Mouse (Mus musculus) thymus, postnatal 36 days (tissue): ENCODE measurements around the gene Mpped2.

Experiments
- DNase-seq, 2 experiments: peaks; one replicate each; pipeline ENCODE4 v3.0.0; 2022; ENCODE audit warnings: mixed read lengths in 2 of 2

The Mpped2 gene

DNA sequence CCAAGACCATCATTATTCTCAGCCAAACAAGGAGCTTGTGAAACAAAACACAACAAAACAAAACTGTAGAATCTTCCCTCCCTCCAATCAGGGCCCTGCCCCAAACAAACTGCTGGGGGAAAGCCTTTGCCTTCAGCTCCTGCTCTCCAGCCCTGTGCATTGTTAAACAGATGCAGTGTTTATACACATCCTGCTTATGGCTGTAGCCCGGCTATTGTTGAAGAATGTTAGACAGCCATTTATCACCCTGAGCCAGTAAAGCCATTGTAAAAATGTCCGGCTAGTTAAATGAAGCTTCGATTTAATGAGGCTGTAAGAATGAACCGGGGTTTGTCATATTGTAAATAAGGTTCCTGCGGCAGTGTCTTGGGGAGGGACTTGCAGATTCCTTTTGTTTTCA, 129.5 kb downstream of the Mpped2 start:
- no peak for DNase-seq

DNA sequence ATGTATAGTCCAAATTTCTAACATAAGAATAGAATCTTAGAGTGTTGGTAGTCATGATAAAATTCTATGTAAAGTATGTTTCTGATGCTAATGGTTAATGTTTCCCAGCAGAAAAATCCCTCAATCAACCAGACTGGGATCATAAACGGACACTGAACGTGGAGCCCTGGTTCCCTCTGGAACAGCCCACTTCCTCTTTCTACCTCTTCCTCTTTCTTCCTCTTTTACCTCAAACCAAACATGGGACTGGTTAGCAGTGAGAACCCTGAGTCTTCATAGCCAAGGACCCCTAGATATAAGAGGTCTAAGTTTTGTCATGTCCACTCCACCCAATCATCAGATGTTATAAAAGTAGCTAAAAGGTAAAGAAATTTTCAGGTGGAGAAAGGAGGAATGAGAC, 132.4 kb downstream of the Mpped2 start:
- DNase-seq, result no peak

DNA sequence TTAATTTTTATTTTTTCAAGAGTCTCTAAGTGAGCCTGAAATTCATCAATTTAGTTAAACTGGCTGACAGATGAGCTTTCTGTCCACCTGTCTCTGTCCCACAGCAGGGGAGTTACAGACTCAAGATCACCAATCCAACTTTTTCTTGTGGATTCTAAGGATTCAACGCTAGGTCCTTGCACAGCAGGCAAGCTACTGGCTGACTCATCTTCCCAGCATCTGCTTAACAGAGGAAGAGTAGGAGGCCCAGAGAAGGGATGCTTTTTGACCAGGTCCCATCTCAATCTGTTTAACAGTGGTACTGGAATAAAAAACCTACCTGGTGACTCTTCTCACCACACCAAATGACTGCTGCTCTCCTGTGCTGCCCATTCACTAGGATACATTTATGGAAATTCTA, 133.0 kb downstream of the Mpped2 start:
- DNase-seq, result no peak

DNA sequence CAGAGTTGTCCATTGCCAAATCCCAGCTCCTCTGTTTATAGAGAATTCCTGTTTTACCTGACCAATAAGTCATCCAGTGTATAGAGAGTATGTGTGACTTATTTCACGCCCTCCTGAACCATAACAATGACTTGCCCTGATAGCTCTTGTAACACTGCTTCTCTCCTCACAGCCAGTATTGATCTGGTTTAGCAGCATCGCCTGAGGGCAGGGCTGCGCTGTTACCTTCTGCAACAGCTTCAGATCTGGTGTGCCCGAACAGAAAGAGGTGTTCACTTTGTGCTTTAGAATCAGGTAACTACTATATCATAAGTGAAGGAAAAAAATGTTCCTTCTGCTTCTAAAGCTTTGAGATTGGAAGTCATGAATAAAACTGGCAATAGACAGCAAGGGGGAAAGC, 133.7 kb downstream of the Mpped2 start:
- no peak for DNase-seq

DNA sequence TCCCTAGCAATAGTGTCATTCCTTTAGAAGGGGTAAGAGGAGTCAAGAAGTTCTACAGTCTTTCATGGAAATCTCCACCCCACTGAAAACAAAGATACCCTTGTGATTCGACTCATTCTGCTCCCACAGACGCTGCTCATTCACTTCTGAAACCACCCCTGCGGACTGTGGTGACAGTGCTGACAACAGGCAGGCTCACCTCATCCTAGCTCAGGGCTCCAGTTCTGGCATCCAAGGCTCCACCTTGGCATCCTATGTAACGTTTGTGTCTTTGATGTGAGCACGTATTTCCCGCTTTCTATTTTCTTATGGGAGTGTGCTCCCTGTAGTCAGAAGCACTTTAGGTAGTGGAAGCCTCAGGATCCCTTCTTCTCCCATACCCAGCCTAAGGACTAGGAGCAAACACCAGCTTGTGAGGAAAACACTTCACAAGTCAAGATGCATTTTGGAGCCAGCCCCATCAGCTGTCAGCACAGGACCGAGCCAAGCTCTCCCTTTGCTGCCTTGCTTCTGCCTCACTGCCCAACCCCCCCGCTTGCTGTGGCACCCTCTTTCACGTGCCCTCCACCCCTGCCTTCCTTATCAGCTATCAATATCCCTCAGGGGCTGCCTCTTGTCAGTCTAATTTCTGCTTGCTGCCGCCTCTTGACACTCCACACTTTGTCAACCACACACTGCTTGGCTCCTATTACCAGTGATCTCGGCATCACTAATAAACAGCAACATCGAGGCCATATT, 135.7 kb downstream of the Mpped2 start:
- DNase-seq, result no peak

DNA sequence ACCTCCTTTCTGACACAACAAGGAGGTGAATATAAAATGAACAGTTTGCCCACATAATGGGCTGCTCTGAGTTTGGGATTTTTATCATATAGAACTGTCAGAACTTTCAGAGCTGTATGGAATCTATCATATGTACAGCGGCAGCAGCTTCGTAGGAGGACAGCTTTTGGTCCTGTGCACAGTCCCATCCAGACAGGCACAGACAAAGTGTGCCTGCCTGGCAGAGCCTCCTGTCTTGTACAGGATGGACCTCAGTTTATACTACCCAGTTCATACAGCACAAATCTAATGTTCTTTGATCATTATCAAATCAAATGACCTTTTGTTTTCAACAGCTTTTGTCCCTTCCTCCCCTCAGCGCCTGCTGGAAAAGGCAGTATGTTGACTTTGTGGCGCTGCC, 136.4 kb downstream of the Mpped2 start:
- no peak for DNase-seq

DNA sequence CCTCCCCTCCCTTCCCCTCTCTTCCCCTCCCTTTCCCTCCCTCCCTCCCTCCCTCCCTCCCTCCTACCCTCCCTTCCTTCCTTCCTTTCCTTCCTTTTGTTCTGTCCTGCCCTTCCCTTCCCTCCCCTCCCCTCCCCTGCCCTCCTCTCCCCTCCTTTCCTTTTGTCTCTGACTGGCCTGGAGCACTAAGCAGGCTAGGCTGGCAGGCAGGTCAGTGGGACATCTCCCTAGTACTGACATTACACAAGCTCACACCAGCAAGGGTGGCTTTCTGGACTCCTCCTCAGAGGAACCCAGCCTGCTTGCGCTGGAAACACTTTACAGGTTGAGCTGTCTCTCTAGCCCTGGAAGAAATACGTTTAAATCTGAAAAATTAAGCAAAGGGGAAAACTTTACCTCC, 139.5 kb downstream of the Mpped2 start:
- DNase-seq, result no peak

DNA sequence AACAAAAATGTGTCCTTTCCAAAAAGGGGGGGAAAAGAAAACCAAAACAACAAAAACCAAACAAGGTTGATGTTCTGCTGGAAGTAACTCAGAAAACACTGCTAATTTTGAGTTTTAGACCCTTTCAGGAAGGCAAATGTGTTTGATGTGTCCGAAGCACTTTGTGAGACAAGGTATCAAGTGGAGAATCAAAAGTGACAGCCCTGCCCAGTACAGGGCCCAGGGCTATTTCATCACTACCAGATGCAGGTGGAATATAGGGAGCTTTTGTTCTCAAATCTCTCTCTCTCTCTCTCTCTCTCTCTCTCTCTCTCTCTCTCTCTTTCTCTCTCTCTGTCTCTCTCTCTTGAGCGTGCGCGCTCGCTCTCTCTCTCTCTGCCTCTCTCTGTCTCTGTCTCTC, 140.1 kb downstream of the Mpped2 start:
- DNase-seq, result no peak

DNA sequence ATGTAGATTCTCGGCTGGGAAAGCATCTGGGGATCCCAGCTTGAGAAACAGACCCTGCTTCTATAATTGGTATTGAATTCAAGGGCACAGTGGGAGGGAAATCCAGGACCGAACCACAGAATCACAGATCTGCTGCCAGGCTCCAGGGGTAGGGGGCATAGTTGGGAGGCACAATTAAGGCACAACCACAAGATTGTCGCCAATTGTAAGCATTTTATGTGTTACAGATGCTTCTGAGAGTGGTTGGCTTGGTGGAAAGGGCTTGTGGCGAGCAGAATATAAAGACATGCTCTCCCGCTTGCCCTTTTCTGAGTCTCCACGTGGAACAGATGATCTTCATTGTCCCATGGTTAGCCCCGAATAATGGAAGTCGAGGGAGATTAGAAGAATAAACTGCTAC, 142.3 kb downstream of the Mpped2 start:
- DNase-seq, result no peak

DNA sequence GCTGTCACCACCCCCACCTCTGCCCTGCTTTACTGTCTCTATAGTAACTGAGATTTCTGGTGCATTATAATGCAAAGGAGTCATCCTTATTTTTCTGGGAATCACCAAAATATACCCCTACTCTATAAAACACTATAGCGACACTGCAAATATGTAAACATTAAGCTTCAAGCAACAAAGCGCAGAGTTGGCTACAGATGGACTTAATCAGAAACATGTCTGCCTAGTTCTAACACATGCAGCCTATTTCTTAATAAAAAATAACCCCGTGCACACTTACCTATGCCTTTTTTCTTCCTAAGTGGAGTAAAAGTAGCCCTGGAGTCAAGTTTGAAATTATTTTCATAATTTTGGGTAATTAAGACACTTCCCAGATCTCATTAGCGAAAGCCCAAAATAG, 144.2 kb downstream of the Mpped2 start:
- no peak for DNase-seq

DNA sequence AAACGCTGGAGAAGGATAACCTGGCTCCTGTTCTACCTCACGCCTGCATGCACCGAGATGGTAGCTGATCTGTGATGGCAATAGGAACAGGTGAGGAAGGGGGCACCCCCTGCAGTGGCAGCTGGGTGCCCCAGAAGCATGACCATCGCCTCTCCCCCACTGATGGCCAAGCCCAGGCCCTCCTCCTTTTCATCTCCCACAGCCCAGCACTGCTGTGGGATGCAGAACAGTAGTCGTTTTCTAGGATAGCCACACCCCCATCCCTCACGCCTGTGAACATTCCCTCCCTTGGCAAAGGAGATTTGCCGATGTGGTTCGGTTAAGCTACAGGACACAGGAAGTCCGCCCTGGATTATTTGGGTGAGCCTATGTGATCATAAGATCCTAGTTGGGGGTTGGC, 151.1 kb downstream of the Mpped2 start:
- no peak for DNase-seq

DNA sequence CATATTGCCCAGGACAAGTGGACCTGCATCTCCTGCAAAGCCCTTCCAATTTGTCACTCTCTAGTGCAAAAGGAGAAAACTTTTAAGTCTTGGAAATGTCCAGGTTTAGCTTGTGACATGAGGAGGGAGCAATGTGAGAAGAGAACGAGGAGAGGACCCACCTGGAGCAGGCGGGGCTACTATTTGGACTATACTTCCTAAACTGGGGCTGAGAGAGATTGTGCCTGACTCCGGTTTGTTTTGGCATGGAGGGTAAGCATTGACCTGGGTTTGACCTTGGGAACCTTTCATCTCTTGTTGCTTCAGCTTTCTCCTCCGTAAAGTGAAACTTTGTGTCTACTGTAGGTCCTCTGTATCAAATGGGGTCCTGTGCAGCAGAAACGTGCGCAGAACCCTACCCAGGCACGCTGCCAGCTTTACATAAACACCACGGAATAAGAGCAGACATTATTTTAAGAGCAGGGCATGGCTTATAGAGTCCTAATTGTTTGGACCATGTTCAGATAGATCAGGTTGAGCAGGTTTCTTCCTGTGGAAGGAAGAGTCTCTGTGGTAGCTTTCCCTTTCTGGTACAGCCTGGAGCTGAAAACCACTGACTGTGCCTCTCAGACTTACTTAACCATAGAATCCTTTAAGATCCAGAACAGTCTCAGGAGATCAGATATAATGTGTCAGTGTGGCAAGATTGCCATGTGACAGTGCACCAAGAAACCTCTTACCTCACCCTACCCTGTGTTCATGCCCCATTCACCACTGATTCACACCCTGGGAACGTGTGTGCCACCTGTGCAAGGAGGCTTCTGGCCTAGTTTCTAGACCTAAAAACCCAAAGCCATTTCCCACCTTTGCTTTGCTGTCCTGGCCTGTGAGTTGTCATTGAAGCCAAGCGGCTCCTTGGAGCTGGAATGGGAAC, 152.0 kb downstream of the Mpped2 start:
- DNase-seq, result no peak

DNA sequence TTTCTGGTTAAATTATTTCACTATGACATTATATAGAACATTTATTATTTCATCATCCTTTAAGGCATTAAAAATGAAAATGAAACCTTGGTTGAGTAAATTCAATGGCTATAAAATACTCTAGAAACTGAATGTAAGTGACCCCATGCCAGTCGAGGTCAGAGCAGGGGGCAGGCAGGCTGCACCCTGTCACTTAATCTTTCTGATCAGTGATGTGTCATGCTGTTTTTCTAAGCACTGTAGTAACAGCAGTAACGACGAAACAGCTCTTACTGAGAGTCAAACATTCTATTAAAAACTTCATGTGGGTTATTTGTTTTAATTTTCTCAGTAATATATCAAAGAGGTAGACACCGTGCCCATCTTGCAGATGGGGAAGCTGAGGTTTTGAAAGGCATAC, 153.4 kb downstream of the Mpped2 start:
- DNase-seq, result no peak

DNA sequence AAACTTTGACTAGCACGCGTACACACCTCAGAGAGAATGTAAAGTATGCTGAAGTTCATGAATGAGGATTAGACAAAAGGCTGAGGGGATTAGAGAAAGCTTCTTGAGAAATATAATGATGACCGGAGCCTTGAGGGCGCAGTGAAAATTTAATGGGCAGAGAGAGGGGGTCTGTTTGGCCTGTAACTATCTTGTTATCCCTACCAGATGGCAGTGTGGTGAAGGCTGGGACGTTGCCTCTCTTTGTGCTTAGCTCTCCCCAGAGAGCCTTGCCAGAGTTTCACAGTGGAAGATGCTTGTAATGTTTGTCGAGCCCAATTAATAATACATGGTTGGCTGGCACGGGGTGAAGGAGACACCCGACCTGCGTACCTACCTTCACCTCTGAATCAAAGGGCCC, 156.3 kb downstream of the Mpped2 start:
- no peak for DNase-seq

DNA sequence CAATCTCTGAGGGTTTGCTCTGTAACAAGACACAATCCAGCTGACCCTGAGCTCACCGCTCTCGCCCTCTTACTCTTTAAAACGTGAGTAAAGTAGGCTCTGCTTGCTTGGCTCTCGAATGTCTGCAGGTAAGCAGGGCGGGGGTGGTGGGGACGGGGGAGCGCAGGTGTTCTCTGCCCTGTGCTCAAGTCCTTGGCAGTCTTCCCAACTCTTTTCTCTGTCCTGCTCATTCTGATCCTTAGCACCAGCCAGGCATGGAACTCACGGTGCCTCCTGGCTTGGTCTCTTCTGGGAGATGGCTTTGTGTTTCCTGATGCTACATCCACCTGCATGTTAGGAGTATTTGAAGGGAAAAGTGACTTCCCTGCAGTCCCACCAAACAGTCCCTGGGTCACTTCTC, 158.4 kb downstream of the Mpped2 start:
- DNase-seq, result no peak

DNA sequence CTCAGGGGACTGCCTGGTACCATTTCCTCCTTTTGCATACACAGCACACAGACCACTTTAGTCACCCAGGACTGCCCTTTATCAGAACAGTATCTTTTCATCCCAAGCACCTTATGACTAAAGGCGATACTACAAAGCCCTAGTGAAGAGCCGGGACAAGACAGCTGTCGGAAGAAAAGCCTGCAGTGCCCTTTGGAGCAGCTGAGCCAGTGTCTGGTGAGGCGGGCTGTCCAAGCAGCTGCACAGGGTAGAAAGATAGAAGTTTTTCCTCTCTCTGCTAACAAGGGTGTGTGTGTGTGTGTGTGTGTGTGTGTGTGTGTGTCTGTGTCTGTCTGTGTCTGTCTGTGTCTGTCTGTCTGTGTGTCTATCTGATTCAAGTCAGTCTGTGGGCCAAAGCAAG, 161.1 kb downstream of the Mpped2 start:
- no peak for DNase-seq

DNA sequence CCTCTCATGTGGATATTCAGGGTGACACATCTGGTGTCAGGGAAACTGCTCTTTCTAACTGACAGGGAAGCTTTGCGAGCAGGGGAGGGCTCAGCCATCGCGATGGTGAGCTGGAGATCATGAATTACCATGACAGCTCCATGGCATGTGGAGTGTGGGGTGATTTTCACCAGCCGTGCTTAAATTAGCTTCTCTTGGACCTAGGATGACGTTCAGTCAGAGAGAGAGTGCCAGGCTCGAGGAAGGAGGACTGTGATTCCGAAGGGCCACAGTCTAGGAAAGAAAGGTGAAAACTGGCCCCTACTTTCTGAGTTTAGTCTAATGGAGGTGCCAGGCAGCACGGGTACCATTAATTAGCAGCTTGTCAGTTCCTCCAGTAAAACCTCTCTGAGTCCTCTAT, 161.7 kb downstream of the Mpped2 start:
- no peak for DNase-seq

DNA sequence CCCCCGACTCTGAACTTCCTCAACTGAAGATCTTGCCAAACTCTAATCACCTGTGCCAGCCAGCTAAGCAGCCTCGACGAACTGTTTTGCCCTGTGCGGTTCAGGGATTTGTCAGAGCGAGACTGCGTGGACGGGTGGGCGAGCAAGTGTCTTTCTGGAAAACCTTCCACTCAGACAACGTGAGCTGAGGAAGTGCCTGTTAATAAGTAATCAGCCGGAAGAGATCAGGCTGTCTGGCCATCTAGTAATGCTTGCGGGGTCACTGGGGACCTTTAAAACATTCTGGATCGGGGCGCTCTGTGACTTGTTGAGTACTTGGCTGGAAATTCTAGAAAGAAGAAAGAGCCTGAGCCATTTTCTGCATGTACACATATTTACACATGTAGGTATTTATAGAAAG, 162.1 kb downstream of the Mpped2 start:
- no peak for DNase-seq

DNA sequence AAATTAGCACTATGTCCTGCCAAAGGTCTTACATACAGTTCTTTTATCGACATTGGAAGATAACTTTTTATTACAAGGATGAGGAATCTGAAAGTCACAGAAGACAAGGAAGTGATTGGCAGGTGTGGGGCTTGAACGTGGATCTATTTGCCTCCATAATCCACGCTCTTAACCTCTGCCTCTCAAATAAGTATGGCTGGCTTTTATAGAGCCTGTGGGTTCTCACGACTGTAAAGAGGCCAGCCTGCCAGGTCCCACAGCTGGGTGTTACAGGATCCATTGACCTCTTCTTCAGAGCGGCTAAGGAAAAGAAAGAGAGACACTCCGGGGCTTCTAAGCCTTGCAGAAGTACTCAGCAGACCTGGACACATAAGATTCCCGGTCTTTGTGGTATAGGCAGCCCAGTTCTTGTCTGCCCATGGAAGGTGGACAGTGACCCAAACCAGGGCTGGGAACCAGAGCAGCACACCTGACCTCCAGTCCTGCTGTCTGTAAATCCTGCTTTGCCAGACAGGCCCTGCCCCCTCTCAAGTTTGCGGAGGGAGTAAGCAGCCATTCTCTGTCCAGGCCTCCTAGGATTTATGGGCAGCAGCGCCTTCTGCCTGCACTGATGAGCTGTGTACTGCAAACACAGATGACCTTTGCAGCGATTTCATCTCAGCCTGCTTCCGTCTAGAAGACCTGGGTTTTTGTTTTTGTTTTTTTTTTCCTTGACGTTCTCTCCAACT, 162.7 kb downstream of the Mpped2 start:
- DNase-seq, result no peak

DNA sequence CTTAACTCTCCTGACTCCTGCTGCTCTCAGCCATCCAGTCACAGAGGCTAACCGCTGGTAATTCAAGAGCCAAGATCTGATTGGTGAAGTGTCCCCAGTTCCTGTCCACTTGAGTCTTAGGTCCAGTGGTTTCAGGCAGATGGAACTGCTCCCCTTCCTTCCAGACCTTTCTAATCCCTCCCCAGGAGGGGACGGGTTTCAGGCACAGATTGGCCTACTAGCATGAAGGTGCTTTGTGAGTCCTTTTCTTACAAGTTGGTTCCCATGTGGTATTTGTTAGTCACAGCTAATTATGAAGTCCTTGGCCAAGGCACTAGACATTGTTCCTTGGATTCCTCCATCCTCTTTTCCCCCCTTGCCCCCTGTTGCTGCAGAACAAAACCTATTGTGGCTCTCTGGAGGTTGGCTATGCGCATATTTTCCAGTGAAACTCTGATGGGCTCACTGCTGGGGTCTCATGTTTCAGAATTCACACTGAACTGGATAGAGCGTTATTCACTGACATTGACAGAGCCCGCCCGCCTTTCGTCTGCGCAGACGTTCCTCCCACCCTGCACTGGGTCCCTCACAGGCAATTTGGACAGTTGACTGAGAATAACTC, 163.4 kb downstream of the Mpped2 start:
- no peak for DNase-seq

DNA sequence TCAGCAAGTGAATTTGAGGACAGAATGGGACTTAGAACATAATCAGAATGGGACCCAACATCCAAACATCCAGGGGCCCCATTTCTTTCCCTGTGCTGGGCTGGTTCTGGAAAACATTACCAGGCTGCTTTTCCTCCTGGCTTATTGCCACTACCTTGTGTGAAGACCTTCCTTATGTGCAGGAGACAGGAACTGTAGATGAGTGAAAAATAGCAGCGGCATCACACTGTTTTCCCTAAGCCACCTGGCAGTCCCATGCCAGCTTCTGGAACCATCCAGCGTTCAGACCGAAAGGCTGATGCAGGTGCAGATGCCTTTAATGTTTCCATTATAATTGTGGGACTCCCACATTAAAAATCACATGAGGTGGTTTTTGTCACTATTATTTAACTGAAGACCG, 164.2 kb downstream of the Mpped2 start:
- no peak for DNase-seq

DNA sequence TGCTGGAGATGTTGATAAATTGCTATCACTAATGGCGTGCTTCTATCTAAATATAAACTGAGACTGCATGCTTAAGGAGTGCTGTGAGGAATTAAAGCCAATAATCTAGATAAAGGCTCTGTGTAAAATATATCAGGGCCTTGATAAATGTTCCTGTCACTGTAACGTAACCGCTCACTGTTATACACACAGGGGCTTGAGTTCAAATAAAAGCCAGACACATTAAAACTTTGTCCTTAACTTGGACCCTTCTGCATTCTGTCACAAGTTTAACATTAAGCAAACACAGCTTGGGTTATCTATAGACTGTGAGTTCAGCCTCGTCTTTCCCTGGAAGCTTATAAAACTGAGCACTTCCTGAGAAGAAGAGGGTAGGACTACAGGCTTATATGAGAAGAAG, 164.6 kb downstream of the Mpped2 start:
- DNase-seq, result no peak
